In genomic region chr10:80928586-80929298, GRCm38 (mm10) we compare ENCODE assay signal across 8 mouse cellular contexts. TPM values are rescaled to one million over a fixed set of nuclear protein-coding genes. Genes with fewer than 3 reads are reported as not detected.
DNase-seq lines count a peak whose midpoint lies in the region; ATAC-seq lines count a peak whose summit lies in the region.

No protein-coding gene starts in this region.

- peaks cover 53% of the 10 kb centered on the region for H3K27me3 ChIP-seq in erythroblast, embryonic 14.5 days (ENCODE audit: control insufficient read depth)
- peaks cover 13% of the 10 kb centered on the region for H3K27me3 ChIP-seq in heart, embryonic 13.5 days (replicated peaks)
- peaks cover 47% of the 10 kb centered on the region for H3K27me3 ChIP-seq in liver, embryonic 12.5 days (replicated peaks)
- no peaks in the 10 kb centered on the region for H3K27me3 ChIP-seq in splenic B cell, adult 2 months (ENCODE audit: control insufficient read depth, insufficient read depth, low read length, poor library complexity, severe bottlenecking)

- peak overlapping the region; percentile 97 for H3K27ac ChIP-seq in heart, embryonic 13.5 days (replicated peaks)
- H3K27ac ChIP-seq in liver, embryonic 12.5 days: peak overlapping the region; percentile 69; the same call in 1 of the 2 replicates

- ATAC-seq in heart, embryonic 13.5 days (ENCODE audit: extremely low read depth, insufficient number of reproducible peaks, low FRiP score, low TSS enrichment): peak; percentile 11; the same call in 1 of the 2 replicates
- peak; percentile 23; the same call in 1 of the 2 replicates for ATAC-seq in liver, embryonic 12.5 days

- H3K4me3 ChIP-seq in erythroblast, embryonic 14.5 days (replicated peaks): peak overlapping the region; percentile 60
- peak overlapping the region; percentile 88 for H3K4me3 ChIP-seq in heart, embryonic 13.5 days
- peak overlapping the region; percentile 60 for H3K4me3 ChIP-seq in liver, embryonic 12.5 days

- peak overlapping the region; percentile 79 for H3K9ac ChIP-seq in heart, embryonic 13.5 days
- peak overlapping the region; percentile 67 for H3K9ac ChIP-seq in liver, embryonic 12.5 days

- peaks cover 48% of the 10 kb centered on the region for H3K4me1 ChIP-seq in erythroblast, embryonic 14.5 days (ENCODE audit: control insufficient read depth)
- H3K4me1 ChIP-seq in heart, embryonic 13.5 days: peaks cover 42% of the 10 kb centered on the region
- peaks cover 50% of the 10 kb centered on the region for H3K4me1 ChIP-seq in liver, embryonic 12.5 days

- H3K36me3 ChIP-seq in erythroblast, embryonic 14.5 days (ENCODE audit: control insufficient read depth): no peaks in the 10 kb centered on the region
- peaks cover 3% of the 10 kb centered on the region; the same call in 1 of the 2 replicates for H3K36me3 ChIP-seq in heart, embryonic 13.5 days
- H3K36me3 ChIP-seq in liver, embryonic 12.5 days: no peaks in the 10 kb centered on the region
- peaks cover 2% of the 10 kb centered on the region; the same call in 1 of the 2 replicates for H3K36me3 ChIP-seq in splenic B cell, adult 2 months (ENCODE audit: control insufficient read depth, insufficient read depth, low read length, poor library complexity, severe bottlenecking)

- H3K9me3 ChIP-seq in erythroblast, embryonic 14.5 days (ENCODE audit: control insufficient read depth, low read length): peaks cover 12% of the 10 kb centered on the region; the same call in 1 of the 2 replicates
- peaks cover 1% of the 10 kb centered on the region; the same call in 1 of the 2 replicates for H3K9me3 ChIP-seq in heart, embryonic 13.5 days
- H3K9me3 ChIP-seq in liver, embryonic 12.5 days (replicated peaks): no peaks in the 10 kb centered on the region

- DNase-seq in CD4-positive, CD25-positive, alpha-beta regulatory T cell, adult 2 months (ENCODE audit: low read depth, low spot score): peak; percentile 96
- peak; percentile 77 for DNase-seq in brain, embryonic 18.5 days (ENCODE audit: low read depth, low spot score)
- peak; percentile 96 for DNase-seq in kidney, postnatal 10 days
- peak; percentile 94 for DNase-seq in naive thymus-derived CD4-positive, alpha-beta T cell, adult 2 months (ENCODE audit: low read depth)
- peak; percentile 90 for DNase-seq in splenic B cell, adult 2 months (ENCODE audit: low read depth, low spot score)

- peak overlapping the region; percentile 78 for H3K4me2 ChIP-seq in heart, embryonic 13.5 days
- peak overlapping the region; percentile 95 for H3K4me2 ChIP-seq in liver, embryonic 12.5 days

- WGBS in heart, embryonic 13.5 days: under 1% methylated on average over 48 of the region's 48 CpGs
- 1% methylated on average over 48 of the region's 48 CpGs for WGBS in liver, embryonic 12.5 days (ENCODE audit: insufficient replicate concordance)

RNA-seq across cellular contexts. Expression of gene Gadd45b, which starts 1.1 kb away (rescaled TPM):
- polyA plus RNA-seq in erythroblast, embryonic 14.5 days (2012): 0.15 and 0.16 TPM in 2 replicates
- polyA plus RNA-seq in heart, embryonic 13.5 days (2015; fragmentation: Nextera tagmentation; extraction: Ambion mirVana): 29.2 and 33.9 TPM in 2 replicates
- polyA plus RNA-seq in liver, embryonic 12.5 days (2016; fragmentation: Nextera tagmentation; extraction: Ambion mirVana): 1.6 and 2.0 TPM in 2 replicates

RNA-seq across cellular contexts. Expression of gene Lmnb2, which starts 10.7 kb away (rescaled TPM):
- polyA plus RNA-seq in erythroblast, embryonic 14.5 days (2012): 1.1 and 1.3 TPM in 2 replicates
- 24.8 and 26.7 TPM in 2 replicates for polyA plus RNA-seq in heart, embryonic 13.5 days (2015; fragmentation: Nextera tagmentation; extraction: Ambion mirVana)
- 23.1 and 23.6 TPM in 2 replicates for polyA plus RNA-seq in liver, embryonic 12.5 days (2016; fragmentation: Nextera tagmentation; extraction: Ambion mirVana)

RNA-seq across cellular contexts. Expression of gene Timm13, which starts 28.0 kb away (rescaled TPM):
- 29.2 and 32.1 TPM in 2 replicates for polyA plus RNA-seq in erythroblast, embryonic 14.5 days (2012)
- 285 and 314 TPM in 2 replicates for polyA plus RNA-seq in heart, embryonic 13.5 days (2015; fragmentation: Nextera tagmentation; extraction: Ambion mirVana)
- 271 and 301 TPM in 2 replicates for polyA plus RNA-seq in liver, embryonic 12.5 days (2016; fragmentation: Nextera tagmentation; extraction: Ambion mirVana)

RNA-seq across cellular contexts. Expression of gene Tmprss9, which starts 57.1 kb away (rescaled TPM):
- polyA plus RNA-seq in erythroblast, embryonic 14.5 days (2012): 0.02 and 0.03 TPM in 2 replicates
- polyA plus RNA-seq in heart, embryonic 13.5 days (2015; fragmentation: Nextera tagmentation; extraction: Ambion mirVana): 0.05 and 0.07 TPM in 2 replicates
- 0.04 and 0.05 TPM in 2 replicates for polyA plus RNA-seq in liver, embryonic 12.5 days (2016; fragmentation: Nextera tagmentation; extraction: Ambion mirVana)

Comparison
In these comparisons a context has a peak if more than half of its experiments do, and no peak if none do; other contexts are left out.
1. Peak in every context shown above with its lines: DNase-seq, ATAC-seq, H3K4me3 ChIP-seq and H3K27ac ChIP-seq.
2. RNA of gene Gadd45b, which starts 1.1 kb away (polyA plus RNA-seq): 29.2 to 33.9 TPM in heart, embryonic 13.5 days; 1.6 to 2.0 TPM in liver, embryonic 12.5 days and 0.15 to 0.16 TPM in erythroblast, embryonic 14.5 days; every median in the first group is over 10 times any median in the second.
3. RNA of gene Lmnb2, which starts 10.7 kb away (polyA plus RNA-seq): 24.8 to 26.7 TPM in heart, embryonic 13.5 days and 23.1 to 23.6 TPM in liver, embryonic 12.5 days; 1.1 to 1.3 TPM in erythroblast, embryonic 14.5 days; every median in the first group is over 10 times any median in the second.